Mouse (Mus musculus) erythroblast, adult 5-6 weeks (primary cell): ENCODE data around the gene Col6a2. TPM values are rescaled to one million over a fixed set of nuclear protein-coding genes. Genes with fewer than 3 reads are reported as not detected.

Experiments
- ATAC-seq: replicated peaks from 2 replicates; pipeline ENCODE4 v1.8.0; 2016; ENCODE audit warnings: moderate number of reproducible peaks, mild to moderate bottlenecking, moderate TSS enrichment, inconsistent platforms; ENCODE audit not compliant: poor library complexity, low FRiP score, severe bottlenecking
- total RNA-seq, 2 experiments: library from RNA; stranded (forward) in 1 of 2; stranded (reverse) in 1 of 2; fragments of 150-400 nt in 1 of 2; fragments of 200-764, 138-1000 nt in 1 of 2; gene quantifications; 2 replicates each; pipeline versions ENCODE4 v1.2.3 to v1.2.4; 2015 to 2017; ENCODE audit warnings: low replicate concordance in 2 of 2

Col6a2 gene
- total RNA-seq (2015; ENCODE audit: low replicate concordance) (0.84 TPM in 1 of 2 replicates, not detected in the other), total RNA-seq (2017; ENCODE audit: low replicate concordance) (0.14 TPM in 1 of 2 replicates, not detected in the other)

DNA sequence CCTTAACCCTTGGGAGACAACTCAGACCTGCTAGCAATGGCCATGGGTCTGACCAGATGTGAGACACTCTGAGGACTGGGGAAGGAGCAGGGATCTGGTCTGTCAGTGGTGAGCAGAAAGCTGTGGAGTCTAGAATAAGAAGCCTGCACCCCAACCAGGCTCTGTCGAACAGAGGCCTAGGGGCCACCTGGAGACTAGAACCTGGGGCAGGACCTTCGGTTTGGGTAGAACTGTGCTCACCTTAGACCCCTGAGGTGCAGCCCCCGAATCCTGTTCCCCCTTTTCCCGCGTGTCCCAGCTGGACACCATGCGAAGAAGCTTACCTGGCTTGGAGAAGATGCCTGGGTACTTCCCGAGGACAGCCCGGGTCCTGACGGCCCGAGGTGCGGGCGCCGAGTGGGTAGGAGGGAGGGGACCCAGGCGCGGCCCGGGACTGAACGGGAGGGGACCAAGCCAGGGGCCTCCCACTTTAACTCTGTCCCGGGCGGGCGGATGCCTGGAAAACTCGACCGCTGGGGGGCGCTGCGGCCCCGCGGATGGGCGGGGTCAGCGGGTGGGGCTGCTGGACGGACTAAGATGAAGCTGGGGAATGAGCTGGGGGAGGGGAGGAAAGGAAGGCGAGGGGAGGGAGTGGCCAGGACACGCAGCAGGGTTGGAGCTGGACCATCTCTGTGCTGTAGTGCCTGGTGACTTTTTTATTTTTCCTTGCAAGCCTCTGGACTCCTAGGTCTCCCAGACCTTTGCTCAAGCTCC is at the start of gene Col6a2:
TSS of gene Col6a2 (minus strand) at position 703 of the 753 bp plus-strand sequence.
- no peak for ATAC-seq

DNA sequence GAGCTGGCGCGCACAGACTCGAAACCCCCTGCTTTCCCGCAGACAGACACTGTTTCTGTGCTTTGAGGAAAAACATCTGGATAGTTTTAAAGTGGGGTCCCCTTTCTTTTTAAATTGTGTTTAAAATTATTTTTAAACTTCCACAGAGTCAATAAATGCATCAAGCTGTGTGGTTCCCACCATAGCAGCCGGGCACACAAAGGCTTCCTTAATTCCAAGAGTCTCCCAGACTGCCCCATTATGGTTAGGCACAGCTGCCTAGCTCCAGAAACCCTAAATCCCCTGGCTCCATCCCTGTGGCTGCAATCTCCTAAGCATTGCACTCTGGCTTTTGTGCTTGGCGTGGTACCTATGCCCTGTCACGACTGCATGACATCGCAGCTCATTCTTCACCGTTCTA is 48.5 kb upstream of the Col6a2 start:
- no peak for ATAC-seq

DNA sequence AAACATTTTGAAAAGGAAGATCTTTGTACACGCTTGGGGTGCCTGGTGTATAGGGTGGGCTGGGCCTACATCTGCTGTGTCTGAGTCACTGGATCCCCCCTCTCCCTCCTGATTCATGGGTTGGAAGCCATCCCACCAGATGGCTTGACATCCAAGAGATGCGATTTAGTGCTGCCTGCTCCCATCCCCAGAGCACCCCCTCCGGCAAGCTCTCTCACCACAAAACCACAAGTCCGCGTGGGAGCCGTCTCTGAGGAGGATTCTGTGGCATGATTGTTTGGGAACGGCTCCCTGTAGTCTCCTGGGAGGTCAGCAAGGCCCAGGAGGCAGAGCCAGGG is 45.5 kb upstream of the Col6a2 start:
- ATAC-seq = no peak

DNA sequence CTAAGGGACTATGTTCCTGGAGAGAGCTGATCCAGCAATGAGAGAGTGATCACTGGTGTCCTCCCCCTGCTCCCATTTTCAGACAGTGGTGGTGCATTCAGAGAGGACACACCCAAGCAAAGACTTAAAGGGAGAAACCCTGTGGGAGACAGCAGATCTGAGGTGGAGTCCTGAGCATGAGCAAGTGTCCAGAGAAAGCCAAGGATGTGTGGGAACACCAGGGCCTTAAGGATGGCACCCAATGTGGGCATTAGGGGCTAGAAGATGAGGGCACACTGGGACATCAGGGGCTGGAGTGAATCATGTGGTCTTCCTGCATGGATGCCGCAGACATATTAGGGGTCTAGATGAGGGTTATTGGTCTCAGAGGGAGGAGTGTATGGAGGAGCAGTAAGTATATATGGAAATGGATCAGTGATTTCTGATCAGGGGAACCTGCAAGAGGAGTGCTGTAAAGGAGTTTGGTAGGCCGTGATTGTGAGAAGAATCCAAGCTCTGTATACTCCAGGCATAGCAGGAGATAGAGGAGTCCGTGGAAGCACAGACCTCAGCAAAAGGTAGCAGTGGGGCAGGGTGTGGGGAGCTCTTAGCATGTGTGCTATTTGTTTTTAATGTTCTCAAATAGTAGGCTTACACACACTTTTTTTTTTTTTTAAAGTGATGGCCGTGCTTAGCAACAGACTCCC is 45.0 kb upstream of the Col6a2 start:
- no peak for ATAC-seq

DNA sequence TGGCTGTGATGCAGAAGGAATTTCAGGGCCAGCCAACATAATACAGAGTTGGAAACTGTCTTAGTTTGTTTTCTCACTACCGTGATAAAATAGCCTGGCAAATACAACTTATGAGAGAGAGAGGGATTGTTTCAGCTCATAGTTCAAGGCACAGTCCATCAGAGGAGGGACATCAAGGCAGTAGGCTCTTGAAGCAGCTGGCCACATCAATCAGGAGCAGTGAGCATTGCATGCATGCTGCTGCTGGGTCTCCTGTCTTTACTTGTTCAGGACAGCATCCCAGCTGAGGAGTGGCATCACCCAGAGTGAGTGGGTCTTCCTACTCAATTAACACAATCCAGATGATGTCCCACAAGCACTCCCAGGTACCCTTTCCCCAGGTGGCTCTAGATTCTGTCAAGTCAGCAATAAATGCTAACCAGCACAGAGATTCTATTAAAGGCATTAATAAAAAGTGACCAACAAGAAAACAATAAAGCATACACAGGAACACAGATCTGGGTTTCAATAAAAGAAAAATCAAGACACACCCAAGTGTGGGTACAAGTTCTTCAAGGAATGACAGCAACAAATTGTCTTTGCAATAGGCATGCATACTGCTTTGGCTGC is 43.9 kb upstream of the Col6a2 start:
- ATAC-seq = no peak

DNA sequence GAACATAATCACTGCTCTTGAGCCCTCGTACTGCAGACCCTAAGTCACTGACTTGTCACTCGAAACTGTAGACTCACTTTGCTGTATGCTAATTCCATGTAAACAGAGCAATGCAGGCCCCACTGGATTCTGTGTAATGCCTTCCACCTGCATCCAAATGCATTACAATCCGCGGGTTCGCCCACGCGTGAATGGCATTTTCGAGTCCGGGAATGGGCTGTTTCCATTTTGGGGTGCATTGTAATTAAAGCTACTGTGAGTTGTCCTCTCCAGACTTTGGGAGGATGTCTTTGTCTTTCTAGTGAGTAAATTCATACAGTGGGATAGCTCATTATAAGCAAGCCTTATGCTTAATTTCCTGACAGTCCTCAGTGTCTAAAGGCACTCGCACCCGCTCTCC is 42.1 kb upstream of the Col6a2 start:
- ATAC-seq = no peak

DNA sequence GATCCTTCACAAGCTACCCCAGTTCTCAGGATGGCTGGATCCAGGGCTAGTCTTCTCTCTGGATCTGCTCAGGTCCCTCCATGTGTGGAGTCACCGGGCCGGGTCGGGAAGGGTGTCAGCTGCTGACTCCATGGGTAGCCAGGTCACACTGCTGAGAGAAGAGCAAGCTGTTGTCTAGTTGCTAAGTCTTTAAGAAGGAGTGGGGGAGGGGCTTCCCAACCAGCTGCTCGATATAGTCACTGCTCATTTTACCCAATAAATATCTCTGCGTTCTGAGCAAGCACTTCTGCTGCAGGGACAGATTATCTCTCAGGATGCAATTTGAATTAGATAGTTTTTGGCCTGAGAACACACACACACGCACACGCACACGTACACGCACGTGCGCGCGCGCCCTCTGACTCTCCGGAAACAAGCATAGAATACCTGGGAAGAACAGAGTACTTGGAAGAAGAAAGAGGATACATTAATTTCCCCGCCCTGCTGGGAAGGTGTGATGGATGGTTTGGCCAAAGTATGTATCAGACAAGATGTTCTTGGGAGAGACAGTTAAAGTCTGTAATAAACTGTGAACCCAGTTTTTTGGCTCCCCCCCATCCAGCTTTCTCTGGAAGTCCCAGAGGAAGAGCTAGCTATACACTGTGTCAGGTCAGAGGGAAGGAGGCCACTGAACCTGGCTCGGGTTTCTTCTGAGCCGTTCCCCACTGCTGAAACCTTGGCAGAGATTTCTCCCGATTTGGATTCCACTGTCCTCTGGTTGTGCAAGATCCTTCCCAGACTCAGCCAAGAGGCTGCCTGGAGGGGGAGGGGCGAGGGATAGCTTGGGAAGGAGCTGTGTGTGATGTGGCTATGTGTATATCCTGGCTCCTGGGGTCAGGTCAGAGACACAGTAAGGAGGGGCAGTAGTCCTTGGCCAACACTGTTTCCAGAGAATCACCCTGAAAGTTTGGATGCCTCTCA is 41.0 kb upstream of the Col6a2 start:
- ATAC-seq = no peak

DNA sequence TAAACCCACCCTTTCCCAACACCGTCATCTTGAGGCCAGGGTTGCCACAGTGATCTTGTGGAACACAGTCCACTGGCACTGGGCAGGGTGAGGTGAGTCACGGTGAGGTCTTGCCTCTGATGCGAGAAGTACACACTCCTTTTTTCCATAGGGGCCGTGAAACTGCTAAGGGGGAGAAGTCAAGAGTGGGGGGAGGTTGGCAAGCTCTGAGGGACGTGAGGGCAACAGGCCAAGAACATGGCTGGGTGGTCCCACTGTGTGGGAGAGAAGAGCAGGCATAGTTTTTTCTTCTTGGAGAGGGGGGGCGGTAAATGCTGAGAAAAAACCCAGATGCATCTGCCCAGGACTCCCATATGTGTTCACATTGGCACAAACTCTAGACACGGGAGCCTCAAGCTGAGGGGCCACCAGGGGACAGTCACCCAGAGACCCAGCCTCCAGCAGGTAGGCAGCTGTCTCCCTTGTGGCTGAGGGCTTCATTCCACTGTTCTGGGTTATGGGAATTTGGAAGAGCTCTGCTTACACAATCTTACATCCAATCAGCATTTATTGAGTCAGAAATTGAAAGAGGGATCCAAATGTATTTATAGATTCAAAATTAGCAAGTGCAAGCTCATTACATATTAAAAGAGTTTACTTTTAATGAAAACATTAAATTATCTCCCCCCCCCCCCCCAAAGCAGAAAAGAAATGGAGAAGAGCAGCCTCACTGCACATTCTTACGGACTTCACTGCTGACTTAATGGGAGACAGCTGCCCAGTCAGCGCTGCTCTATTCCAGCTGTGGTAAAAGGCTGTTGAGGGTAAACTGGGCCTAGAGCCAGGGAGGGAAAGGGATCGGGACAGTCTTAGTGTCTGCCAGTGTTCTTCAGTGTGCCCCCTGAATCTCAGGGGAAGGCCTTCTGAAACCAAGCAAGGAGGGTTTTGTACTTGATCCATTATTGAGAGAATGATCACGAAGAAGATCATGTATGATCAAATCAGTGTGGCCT is 30.2 kb upstream of the Col6a2 start:
- ATAC-seq = no peak

DNA sequence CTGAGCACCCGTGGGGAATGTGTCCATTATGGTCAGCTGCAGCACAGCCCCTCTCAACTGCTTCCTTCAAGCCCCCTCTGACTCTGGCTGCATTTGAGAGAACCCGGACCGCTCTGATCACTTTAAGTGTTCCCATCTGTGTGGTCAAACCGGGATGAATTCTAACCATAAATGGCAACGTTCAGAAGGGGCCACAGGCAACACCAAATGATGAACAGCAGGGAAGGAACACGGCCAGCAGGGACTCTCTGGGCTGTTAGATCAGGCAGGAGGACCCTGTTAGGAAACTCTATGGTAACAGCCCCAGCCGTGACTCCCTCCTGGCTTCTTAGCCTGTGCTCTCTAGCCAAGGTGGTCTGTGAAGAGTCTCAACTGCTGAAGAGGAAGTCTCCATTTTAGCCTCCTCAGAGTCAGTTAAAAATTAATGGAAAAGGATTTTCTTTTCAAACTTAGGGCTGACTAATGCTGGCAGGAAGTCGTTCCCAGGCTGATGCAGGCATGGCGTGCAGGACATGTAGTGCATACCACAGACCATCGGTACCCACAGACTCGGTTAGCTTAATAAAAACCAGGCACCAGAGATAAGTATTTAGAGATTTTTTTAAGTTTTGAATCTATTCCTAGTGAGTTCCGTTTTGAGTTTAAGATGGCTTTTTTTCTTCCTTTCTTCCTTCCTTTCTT is 27.4 kb upstream of the Col6a2 start:
- no peak for ATAC-seq

DNA sequence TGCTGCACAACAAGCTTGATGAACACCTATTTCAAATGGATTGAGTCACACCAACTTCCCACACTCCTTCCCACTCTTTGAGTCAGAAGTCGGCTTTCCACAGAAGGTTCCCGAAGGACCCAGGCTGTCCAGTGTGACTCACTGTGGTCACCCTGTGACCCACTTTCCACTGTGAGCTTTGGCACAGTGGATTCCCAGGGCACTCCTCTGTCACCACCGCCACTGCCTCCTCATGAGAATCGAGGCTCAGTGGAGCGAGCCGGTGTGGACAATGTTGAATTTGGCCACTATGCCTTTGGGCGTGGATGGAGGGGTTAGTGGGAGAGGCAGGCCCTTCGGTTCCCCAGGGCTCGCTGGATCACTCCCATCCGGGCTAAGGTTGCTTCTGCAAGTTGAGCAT is 25.3 kb upstream of the Col6a2 start:
- ATAC-seq = no peak

DNA sequence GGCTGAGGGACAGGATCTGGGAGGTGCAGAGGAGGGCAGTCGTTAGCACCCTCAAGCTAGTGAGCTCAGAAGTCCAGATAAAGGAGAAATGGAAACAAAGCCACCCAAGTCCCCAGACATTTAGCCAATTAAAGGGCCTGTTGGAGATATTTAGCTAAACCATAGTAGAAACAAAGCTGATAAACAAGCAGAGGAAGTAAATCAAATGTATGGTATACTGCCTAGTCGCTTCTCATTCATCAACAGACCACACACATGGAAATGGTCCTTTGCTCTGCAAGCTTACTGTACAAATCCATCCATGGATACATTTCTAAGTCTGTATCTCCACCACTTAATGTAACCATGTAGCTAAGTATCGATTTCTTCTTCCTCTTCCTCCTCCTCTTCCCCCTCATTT is 24.0 kb upstream of the Col6a2 start:
- no peak for ATAC-seq

DNA sequence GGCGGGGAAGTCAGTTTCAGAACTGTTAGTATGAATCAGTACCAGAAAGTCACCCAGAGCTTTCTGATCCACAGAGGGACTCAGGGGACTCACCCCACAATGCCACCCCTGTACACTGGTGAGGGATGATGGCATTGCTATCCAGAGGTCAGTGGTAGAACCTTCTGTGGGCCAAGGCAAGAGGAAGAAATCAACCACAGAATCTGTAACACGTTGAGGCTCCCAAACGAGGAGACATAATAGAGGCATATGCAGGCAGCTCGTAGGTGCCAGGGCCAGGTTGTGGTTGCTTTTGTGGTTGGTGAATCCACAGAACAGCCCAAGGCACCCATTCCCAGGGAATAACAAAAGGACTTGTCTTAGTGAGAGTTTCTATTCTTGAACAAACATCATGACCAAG is 22.3 kb upstream of the Col6a2 start:
- no peak for ATAC-seq

DNA sequence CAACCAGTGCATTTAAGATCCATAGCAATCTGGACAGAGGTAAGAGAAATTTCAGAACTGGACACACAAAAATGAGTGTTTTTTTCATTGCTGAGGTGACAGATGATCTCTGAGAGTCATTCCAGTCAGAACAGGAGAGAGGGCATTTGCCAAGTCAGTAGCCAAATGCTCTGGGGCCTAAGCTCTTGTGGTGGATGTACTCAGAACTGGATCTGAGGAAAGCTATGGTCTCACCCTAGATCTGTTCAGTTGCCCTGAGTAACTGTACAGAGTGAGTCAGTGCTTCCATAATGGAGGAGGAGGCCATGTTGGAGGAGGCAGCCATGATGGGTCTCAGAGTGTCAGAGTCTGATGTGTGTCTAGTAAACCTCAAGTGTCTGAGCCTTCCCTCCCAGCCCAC is 21.6 kb upstream of the Col6a2 start:
- ATAC-seq = no peak

DNA sequence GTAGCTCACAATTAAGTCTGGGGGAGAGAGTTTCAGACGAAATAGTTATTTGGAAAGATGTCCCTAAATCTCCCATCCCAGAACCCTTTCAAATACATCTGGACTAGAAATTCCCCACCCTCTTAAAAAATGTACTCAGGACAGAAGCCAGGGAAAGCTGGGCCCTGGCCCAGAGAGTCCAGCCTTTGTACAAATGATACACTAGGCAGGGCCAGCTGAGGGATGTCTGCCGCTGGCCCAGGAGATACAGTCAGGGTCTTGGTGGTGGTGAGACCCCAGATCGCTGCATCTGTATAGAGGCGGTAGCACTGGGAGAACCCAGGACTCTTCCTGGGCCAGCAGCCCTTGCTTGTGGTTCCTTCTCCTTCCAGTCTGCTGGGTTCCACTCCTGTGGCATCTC is 20.6 kb upstream of the Col6a2 start:
- ATAC-seq = no peak

DNA sequence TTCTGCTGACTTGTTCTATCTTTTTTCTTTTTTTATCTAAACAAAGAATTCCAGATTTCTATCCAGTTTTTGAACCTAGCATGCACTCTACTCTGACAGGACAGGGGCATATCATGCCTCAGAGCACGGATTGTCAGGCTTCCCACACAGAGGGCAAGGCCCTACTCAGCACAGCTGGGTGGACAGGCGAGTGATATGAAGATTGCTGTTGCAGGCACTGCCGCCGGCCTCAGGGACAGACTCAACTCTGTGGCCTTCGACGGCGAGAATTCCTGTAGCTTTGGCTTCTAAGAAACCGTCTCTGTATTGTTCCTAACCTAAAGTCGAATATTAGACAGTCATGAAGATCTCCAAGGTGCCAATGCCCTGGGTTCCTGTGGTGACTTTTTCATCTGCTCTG is 20.0 kb upstream of the Col6a2 start:
- no peak for ATAC-seq

DNA sequence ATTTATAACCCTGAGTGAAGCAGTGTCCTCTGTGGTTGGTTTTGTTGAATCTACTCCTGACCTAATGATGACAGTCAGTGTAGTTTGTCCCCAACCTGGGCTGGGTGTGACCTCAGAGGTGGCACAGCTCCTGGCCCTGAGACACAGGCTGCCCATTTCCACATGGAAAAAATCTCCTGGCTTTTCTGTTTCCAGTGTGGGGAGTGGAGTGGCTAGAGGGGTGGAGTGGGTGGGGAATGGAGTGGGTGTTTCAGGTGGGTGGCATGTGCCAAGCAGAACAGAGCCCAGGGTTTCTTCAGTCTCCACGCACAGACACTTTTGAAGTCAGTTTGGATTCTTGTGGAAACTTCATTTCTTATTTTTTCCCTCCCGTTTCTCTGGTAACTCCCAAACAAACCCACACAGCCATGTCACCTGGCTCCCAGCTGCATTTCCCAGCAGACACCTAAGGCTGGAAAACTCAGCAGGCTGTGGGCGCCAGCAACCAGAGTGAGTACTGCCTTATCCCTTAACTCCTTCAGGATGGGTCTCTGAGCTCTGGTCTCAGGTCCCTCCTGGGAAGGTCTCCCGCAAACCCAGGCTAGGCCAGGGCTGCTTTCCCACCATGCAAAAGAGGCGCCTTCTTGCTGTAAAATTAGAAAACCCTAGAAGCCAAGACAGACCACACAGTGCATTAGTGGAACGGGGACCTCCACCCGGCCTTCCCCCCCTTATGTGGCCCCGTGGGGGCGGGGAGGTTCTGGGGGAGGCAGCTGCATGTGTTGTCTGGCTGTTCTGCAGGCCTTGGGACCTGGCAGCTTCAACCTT is 19.4 kb upstream of the Col6a2 start:
- ATAC-seq = no peak

DNA sequence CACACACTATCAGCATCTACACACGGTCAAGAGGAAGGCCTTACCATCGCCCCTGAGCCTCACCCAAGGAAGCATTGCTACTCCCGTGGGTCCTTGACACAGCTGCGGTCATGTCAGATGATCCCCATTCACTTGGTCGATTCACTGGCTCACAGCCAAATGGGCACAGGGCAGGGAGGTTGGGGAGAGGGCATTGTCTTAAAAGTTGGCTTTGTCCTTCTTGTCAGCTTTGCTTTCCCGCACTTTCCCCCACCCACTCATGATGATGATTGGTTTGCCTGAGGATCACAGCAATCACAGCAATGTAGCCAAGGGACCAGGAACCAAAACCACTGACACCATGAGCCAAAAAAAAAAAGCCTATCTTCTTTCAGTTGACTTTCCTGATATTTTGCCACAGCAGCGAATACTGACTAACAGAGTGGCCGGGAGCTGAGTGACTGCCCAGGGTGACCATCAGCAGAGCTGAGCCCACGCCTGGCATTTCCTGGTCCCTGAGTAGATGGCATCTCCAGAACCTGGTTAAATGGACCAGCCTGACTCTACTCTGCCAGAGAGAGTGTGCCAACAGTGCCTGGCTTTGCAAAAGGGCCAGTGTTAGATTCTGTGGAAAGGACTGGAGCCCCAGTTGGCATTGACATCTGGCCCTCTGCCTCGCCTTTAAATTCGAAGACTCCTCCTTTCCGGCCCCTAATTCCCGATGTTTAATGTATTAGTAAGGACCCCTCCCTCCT is 18.6 kb upstream of the Col6a2 start:
- ATAC-seq = no peak
